Mouse (Mus musculus) liver, embryonic 13.5 days (tissue): ENCODE data around the gene Bub3. TPM values are rescaled to one million over a fixed set of nuclear protein-coding genes. Genes with fewer than 3 reads are reported as not detected.
A peak's percentile ranks its signal among the peaks of the same experiment; 100 is the strongest.

Source experiments
- ATAC-seq: fragments of 200-750 bp; cut with Nextera tagmentation; 2 replicates; pipeline ENCODE4 v1.8.0; 2017; ENCODE audit warnings: low read depth, mild to moderate bottlenecking, moderate number of reproducible peaks, moderate library complexity
- DNase-seq: peaks from one replicate; pipeline ENCODE4 v3.0.0; 2022
- H3K27ac ChIP-seq: fragments of 300-500 bp; sonication (generic); 2 replicates; pipeline ENCODE4 v1.5.1; 2015; ENCODE audit warnings: moderate library complexity, mild to moderate bottlenecking, inconsistent platforms
- H3K27me3 ChIP-seq: fragments of 300-500 bp; sonication (generic); 2 replicates; pipeline ENCODE4 v1.6.1; 2015; ENCODE audit warnings: mild to moderate bottlenecking, inconsistent platforms
- H3K36me3 ChIP-seq: fragments of 300-500 bp; sonication (generic); 2 replicates; pipeline ENCODE4 v1.6.1; 2015; ENCODE audit warnings: mild to moderate bottlenecking, inconsistent platforms
- H3K4me1 ChIP-seq: fragments of 300-500 bp; sonication (generic); replicated peaks from 2 replicates; pipeline ENCODE4 v1.6.1; 2015; ENCODE audit warnings: inconsistent platforms
- H3K4me2 ChIP-seq: fragments of 300-500 bp; sonication (generic); 2 replicates; pipeline ENCODE4 v1.6.1; 2015; ENCODE audit warnings: inconsistent platforms, mild to moderate bottlenecking, moderate library complexity
- H3K4me3 ChIP-seq: fragments of 300-500 bp; sonication (generic); replicated peaks from 2 replicates; pipeline ENCODE4 v1.5.1; 2015; ENCODE audit warnings: mild to moderate bottlenecking, inconsistent platforms
- H3K9ac ChIP-seq: fragments of 300-500 bp; sonication (generic); 2 replicates; pipeline ENCODE4 v1.6.1; 2015; ENCODE audit warnings: mild to moderate bottlenecking, inconsistent platforms
- H3K9me3 ChIP-seq: fragments of 300-500 bp; sonication (generic); replicated peaks from 2 replicates; pipeline ENCODE4 v1.6.1; 2016; ENCODE audit warnings: inconsistent platforms
- WGBS: fragments of 180-500 bp; shearing (Covaris S2); methylation state at CpG from one replicate; pipeline ENCODE4 v1.1.7; 2015; ENCODE audit not compliant: insufficient replicate concordance; 5-methylcytosine and 5-hydroxymethylcytosine counted together
- polyA plus RNA-seq: library from polyadenylated mRNA; unstranded; fragments of >200 nt; fragmentation: Nextera tagmentation; extraction: Ambion mirVana; gene quantifications from 2 replicates; pipeline ENCODE4 v1.2.1, GENCODE M21; 2015

Gene Bub3
- polyA plus RNA-seq, 1 experiment from 2014 or later: 134 TPM

DNA sequence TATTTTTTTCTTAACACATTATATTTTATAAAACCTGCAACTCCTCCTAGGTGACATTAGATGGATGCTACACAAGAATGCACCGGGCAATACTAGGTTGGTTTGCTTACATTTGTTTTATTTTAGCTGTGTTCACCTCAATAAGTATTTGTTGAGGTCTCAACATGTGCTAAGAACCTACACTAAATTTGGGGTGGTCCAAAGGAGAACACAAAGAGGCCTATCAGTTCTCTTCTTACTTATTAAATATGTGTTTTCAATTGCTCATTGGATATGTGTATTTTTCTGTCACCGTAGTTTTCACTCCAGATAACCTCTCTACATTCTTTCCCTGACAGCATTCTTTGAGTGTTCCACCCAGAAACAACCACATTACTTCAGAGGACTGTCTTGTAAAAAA lies 2.3 kb upstream of the Bub3 start:
- H3K36me3 ChIP-seq: peaks cover 11% of the 10 kb centered on the region
- H3K27ac ChIP-seq: no peak overlapping the region
- H3K4me1 ChIP-seq: peaks cover 40% of the 10 kb centered on the region
- no peak overlapping the region for H3K4me2 ChIP-seq
- WGBS: 41% methylated on average over 2 of the region's 2 CpGs
- no peaks in the 10 kb centered on the region for H3K9me3 ChIP-seq
- no peak overlapping the region for H3K4me3 ChIP-seq
- H3K9ac ChIP-seq: no peak overlapping the region
- H3K27me3 ChIP-seq: peaks cover 69% of the 10 kb centered on the region
- DNase-seq (no peak), ATAC-seq (no peak)

DNA sequence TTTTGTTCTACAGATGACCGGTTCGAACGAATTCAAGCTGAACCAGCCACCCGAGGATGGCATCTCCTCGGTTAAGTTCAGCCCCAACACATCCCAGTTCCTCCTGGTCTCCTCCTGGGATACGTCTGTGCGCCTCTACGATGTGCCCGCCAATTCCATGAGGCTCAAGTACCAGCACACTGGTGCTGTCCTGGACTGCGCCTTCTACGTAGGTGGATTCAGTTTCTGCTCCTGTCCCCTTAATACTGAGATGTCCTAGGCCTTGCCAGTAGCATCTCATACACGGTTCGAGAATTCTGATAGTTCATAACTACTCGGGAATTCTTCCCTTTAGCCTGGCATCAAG lies 648 bp downstream of the Bub3 start:
- Histone ChIP-seq H3K9me3 (no peaks in the 10 kb centered on the region), H3K4me3 (peak overlapping the region; percentile 89), H3K27me3 (peaks cover 40% of the 10 kb centered on the region), H3K27ac (peak overlapping the region; percentile 90), H3K4me1 (peaks cover 39% of the 10 kb centered on the region), H3K4me2 (peak overlapping the region; percentile 79), H3K9ac (peak overlapping the region; percentile 92), H3K36me3 (peaks cover 39% of the 10 kb centered on the region)
- WGBS: 1% methylated on average over 14 of the region's 14 CpGs
- ATAC-seq: peak; percentile 72
- DNase-seq: no peak

DNA sequence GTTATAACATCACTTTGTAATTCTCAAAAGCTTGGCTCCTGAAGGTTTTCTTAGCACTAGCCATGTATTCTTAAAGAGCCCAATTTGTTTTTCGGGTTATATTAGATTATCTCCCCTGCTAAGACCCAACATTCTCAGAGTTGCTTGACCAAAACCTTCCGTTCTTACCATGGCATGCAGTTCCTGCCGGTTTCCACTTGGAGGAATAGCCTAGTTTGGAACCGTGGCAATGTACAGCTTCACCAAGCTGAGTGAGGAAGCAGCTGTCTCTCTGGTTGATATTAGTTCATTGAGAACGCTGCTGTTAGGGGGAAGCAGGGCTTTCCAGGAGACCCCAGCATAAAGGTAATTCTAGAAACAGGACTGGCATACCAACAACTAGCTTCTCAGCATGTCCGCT lies 15.2 kb downstream of the Bub3 start:
- Histone ChIP-seq H3K36me3 (peaks cover 45% of the 10 kb centered on the region), H3K4me1 (no peaks in the 10 kb centered on the region), H3K4me3 (no peak overlapping the region), H3K27me3 (no peaks in the 10 kb centered on the region), H3K9ac (no peak overlapping the region), H3K27ac (no peak overlapping the region), H3K9me3 (no peaks in the 10 kb centered on the region), H3K4me2 (no peak overlapping the region)
- DNase-seq (no peak), ATAC-seq (no peak)
- WGBS: 74% methylated on average over 6 of the region's 6 CpGs

DNA sequence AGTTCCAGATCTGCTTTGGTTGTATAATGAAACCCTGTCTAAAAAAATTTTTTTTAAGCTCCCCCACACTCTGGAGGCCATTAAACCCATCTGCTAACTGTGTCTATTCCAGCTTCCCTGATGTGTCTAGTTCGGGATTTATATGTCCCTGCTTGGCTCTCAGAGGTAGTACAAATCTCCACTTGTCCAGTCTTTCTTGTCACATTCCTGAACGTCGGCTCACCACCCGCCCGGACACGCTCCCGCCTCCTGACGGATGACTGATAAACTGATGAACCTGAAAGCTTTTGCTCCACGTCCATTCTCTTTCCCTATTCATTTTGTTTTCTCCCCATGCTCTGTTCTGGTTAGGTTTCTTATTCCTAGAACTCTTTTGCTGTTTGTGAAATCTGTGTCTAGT lies 22.2 kb downstream of the Bub3 start:
- H3K9ac ChIP-seq: no peak overlapping the region

DNA sequence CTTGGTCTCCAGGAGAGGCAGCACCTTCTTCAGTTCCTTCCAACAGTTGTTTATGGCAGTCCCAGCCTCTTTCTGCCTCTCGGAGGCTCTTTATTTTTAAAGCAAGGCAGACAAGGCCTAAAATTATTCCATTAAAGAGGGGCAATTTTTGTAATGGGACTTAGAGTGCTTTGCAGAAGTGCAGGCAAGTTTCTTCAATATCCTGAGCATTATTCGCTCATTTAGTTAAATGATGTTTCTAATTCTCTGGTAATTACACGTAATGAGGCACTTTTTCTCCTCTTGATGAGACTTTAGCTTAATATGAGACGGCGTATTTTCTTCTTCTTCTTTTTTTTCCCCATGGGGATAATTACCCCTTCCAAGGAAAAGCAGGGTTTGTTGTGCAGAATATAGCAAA lies 25.5 kb downstream of the Bub3 start:
- H3K9me3 ChIP-seq: no peaks in the 10 kb centered on the region
- H3K36me3 ChIP-seq: no peaks in the 10 kb centered on the region
- no peak overlapping the region for H3K4me3 ChIP-seq
- WGBS: 79% methylated on average over 5 of the region's 5 CpGs
- H3K9ac ChIP-seq: no peak overlapping the region
- no peak overlapping the region for H3K27ac ChIP-seq
- no peak for DNase-seq
- no peaks in the 10 kb centered on the region for H3K27me3 ChIP-seq
- H3K4me1 ChIP-seq: no peaks in the 10 kb centered on the region
- no peak for ATAC-seq
- H3K4me2 ChIP-seq: no peak overlapping the region

More for the DNA sequence above, 22.2 kb downstream of the Bub3 start:
- no peaks in the 10 kb centered on the region for H3K9me3 ChIP-seq
- 69% methylated on average over 9 of the region's 9 CpGs for WGBS
- H3K4me3 ChIP-seq: no peak overlapping the region
- DNase-seq (no peak), ATAC-seq (no peak)
- H3K36me3 ChIP-seq: no peaks in the 10 kb centered on the region
- no peaks in the 10 kb centered on the region for H3K27me3 ChIP-seq
- H3K4me2 ChIP-seq: no peak overlapping the region
- no peaks in the 10 kb centered on the region for H3K4me1 ChIP-seq
- no peak overlapping the region for H3K27ac ChIP-seq

DNA sequence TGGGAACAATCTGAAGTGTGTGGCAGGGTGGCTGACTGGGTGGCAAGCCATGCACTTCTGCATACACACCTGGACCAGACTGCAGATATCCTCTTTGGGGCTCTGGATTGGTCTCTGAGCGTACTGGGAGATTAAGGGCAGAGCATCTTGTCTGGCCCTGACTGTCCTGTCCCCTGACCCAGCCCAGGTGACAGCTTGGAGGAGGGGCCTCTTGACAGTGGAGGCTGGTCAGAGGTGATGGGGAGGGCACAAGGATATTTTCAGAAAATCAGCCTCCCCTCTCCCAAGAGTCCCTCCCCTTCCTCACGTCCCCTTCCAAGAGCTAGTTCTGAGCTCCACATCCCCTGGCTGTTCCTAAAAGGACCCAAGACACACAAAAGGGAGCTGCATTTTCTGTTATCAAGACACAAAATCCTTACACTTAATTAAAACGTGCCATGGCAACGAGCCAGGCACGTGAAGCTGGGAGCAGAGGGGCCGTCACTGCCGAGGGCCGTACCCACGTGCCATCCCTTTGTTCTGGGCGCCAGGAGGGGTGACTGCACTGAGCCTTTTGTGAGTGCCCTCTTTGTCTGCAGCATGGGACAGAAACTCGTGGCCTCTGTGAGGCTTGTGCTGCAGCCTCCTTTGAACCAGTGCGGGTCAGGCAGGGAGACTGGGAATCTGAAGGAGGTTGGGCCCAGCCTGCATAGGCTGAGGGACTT lies 37.9 kb downstream of the Bub3 start:
- Histone ChIP-seq H3K4me2 (no peak overlapping the region), H3K4me3 (no peak overlapping the region), H3K27ac (no peak overlapping the region), H3K9ac (no peak overlapping the region), H3K9me3 (no peaks in the 10 kb centered on the region), H3K36me3 (no peaks in the 10 kb centered on the region), H3K27me3 (peaks cover 21% of the 10 kb centered on the region; the same call in 1 of the 2 replicates), H3K4me1 (no peaks in the 10 kb centered on the region)
- WGBS: 27% methylated on average over 12 of the region's 12 CpGs
- ATAC-seq: no peak
- DNase-seq: no peak

DNA sequence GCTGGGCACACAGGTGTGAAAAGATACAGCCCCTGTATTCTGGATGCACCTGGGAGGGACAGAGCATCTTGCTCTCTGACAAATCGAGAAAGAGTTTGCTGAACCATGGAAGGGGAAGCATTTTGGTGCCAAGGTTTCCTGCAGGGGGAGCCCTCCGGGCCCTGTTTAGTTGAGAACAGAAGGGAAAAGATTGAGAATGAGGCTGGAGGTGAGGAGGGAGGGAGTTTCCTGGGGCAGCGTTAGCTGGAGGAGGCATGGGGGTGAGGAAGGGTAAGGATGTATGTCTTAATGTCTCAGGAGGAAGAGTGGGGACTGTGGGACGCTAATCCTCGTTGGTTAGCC lies 38.4 kb downstream of the Bub3 start:
- no peak for ATAC-seq
- H3K27ac ChIP-seq: no peak overlapping the region
- H3K36me3 ChIP-seq: no peaks in the 10 kb centered on the region

DNA sequence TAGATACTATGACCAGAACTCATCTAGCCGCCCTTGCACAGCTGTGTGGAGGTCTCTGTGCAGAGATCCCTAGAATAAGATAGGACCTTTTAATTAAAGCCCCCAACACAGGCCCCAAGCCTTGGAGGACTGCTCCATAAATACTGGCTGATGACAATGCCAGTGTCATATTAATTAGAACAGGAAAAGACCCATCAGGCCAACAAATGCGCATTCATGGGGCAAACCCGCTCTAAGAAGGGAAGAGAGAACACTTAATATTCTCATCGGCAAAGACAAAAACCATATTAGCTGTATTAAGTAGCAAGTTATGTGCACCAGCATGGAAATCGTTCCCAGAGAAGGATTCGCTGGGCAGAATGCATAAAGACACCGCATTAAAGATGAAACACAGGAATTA lies 42.1 kb downstream of the Bub3 start:
- WGBS: 77% methylated on average over 7 of the region's 7 CpGs
- no peaks in the 10 kb centered on the region for H3K36me3 ChIP-seq
- no peak for DNase-seq
- H3K9ac ChIP-seq: no peak overlapping the region
- H3K4me3 ChIP-seq: no peak overlapping the region
- peaks cover 21% of the 10 kb centered on the region; the same call in 1 of the 2 replicates for H3K27me3 ChIP-seq
- no peak overlapping the region for H3K4me2 ChIP-seq
- H3K27ac ChIP-seq: no peak overlapping the region
- ATAC-seq: no peak
- no peaks in the 10 kb centered on the region for H3K9me3 ChIP-seq
- H3K4me1 ChIP-seq: no peaks in the 10 kb centered on the region

More for the DNA sequence above, 38.4 kb downstream of the Bub3 start:
- Histone ChIP-seq H3K27me3 (peaks cover 21% of the 10 kb centered on the region; the same call in 1 of the 2 replicates), H3K4me2 (no peak overlapping the region), H3K9ac (no peak overlapping the region), H3K9me3 (no peaks in the 10 kb centered on the region), H3K4me1 (no peaks in the 10 kb centered on the region), H3K4me3 (no peak overlapping the region)
- 3% methylated on average over 5 of the region's 5 CpGs for WGBS
- DNase-seq: no peak

DNA sequence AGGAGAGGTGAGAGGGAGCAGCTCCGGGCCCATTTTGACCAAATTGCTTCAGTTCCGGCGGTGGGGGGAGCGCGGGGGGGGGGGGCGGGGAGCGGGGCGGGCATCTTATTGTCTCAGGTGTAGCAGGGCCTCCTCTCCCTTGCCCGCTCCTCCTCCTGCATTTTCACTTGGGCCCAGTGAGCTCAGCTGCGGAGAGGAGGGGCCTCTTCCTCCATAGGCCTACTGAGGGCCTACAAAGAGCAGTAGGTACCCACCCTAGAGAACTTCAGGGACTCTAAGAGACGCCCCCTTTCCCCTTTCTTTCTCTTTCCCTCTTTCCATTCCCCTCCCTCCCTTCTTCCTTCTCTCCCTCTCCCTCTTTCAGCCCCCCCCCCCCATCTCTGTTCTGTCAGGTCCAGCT lies 43.2 kb downstream of the Bub3 start:
- 16% methylated on average over 11 of the region's 11 CpGs for WGBS
- no peak overlapping the region for H3K4me2 ChIP-seq
- H3K27me3 ChIP-seq: 0 out of 2 replicates have a peak, but pooled peaks cover 14% of the 10 kb centered on the region
- H3K9me3 ChIP-seq: no peaks in the 10 kb centered on the region
- H3K4me3 ChIP-seq: no peak overlapping the region
- H3K27ac ChIP-seq: no peak overlapping the region
- no peaks in the 10 kb centered on the region for H3K4me1 ChIP-seq
- DNase-seq (no peak), ATAC-seq (no peak)
- H3K36me3 ChIP-seq: no peaks in the 10 kb centered on the region
- no peak overlapping the region for H3K9ac ChIP-seq

DNA sequence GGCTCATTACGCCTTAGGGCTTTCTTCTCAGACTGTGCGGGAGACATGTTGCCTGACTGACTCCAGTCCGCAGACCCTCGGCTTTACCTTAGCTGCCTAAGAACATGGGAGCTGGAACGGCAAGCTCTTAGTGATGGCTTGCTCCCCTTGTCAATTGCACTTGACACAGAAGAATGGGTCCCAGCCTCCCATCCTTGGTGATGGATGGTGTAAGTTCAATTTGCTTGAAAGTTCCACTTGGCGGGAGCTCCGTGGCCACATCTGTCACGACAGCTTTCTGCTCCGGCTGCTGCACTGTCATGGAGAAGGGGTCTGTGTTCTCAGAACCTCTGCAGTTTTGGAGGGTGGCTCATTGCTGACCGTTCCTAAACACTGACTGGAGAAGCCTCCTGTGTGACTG lies 44.9 kb downstream of the Bub3 start:
- ATAC-seq (no peak), DNase-seq (no peak)
- H3K9me3 ChIP-seq: no peaks in the 10 kb centered on the region
- 76% methylated on average over 10 of the region's 10 CpGs for WGBS
- no peak overlapping the region for H3K4me2 ChIP-seq
- no peak overlapping the region for H3K9ac ChIP-seq
- no peak overlapping the region for H3K27ac ChIP-seq
- H3K4me1 ChIP-seq: no peaks in the 10 kb centered on the region
- H3K36me3 ChIP-seq: no peaks in the 10 kb centered on the region
- H3K27me3 ChIP-seq: 0 out of 2 replicates have a peak, but pooled peaks cover 4% of the 10 kb centered on the region
- H3K4me3 ChIP-seq: no peak overlapping the region

DNA sequence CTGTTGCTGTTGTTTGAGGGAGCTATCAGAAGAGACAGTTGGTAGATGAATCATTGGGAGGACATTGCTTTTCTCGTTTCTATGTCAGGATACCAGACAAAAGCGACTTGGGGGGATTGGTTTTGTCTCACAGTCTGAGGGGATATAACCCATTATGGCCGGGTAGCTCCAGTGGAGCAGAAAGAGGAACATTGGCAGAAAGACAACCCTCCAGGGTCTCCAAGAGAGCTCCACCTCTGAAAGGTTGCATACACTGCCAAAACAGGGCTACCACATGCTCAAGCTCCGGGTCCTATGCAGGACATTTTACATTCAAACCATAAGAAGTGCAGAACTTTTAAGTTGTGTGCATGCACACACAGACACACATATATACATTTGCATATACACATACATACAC lies 45.5 kb downstream of the Bub3 start:
- Histone ChIP-seq H3K27me3 (0 out of 2 replicates have a peak, but pooled peaks cover 4% of the 10 kb centered on the region), H3K36me3 (no peaks in the 10 kb centered on the region), H3K9me3 (no peaks in the 10 kb centered on the region), H3K4me1 (no peaks in the 10 kb centered on the region), H3K27ac (no peak overlapping the region), H3K9ac (no peak overlapping the region), H3K4me3 (no peak overlapping the region), H3K4me2 (no peak overlapping the region)
- WGBS: 56% methylated on average over 4 of the region's 4 CpGs
- no peak for ATAC-seq
- no peak for DNase-seq

DNA sequence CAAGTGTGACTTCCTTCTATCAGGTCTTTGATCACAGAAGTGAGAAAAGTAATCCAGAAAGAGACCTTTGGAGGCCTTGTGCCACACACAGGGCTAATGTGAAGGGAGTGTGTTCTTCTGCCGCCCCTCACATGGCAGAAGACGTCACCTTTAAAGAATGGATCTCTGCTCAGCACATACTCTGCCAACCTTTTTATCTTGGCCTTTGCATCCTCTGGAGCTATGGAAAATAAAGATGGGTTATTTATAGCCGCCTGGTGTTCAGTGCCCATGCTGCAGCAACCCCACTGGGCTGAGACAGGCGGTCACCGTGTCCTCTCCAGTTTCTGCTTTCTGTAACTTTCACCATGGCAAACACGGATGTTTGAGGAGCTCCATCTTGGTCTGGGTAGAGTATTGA lies 48.0 kb downstream of the Bub3 start:
- Histone ChIP-seq H3K9ac (no peak overlapping the region), H3K9me3 (no peaks in the 10 kb centered on the region), H3K4me2 (no peak overlapping the region), H3K36me3 (no peaks in the 10 kb centered on the region), H3K4me3 (no peak overlapping the region), H3K27me3 (no peaks in the 10 kb centered on the region), H3K4me1 (no peaks in the 10 kb centered on the region), H3K27ac (no peak overlapping the region)
- DNase-seq (no peak), ATAC-seq (no peak)
- WGBS: 70% methylated on average over 6 of the region's 6 CpGs
